Comparison of ENCODE assay signal across 22 mouse cellular contexts in genomic region chr12:111087066-111087465, GRCm38 (mm10). TPM values are rescaled to one million over a fixed set of nuclear protein-coding genes. Genes with fewer than 3 reads are reported as not detected.
DNase-seq lines count a peak whose midpoint lies in the region; ATAC-seq and TF ChIP-seq lines count a peak whose summit lies in the region.
"Had no signal": no experiment of that assay in that cellular context is flagged by ENCODE, and none has a peak within 500 bp of the region (broad histone marks: within the 10 kb centered on the region; RNA-seq: fewer than 3 reads in every experiment).

No protein-coding gene starts in this region.

- intact Hi-C loops in heart, postnatal 25 days (cut with DNase I) = loop anchor here (5.0 kb wide), 1 partner anchor 160 kb away; no protein-coding TSS in a partner anchor

- TF ChIP-seq CTCF in midbrain, postnatal 0 days (IDR thresholded peaks at IDR 0.05) = no peak

- H3K9ac ChIP-seq in embryonic facial prominence, embryonic 14.5 days (ENCODE audit: low read depth, low read length) = no peak overlapping the region
- H3K9ac ChIP-seq in midbrain, embryonic 11.5 days (ENCODE audit: low read length) = no peak overlapping the region
- H3K9ac ChIP-seq in midbrain, postnatal 0 days (replicated peaks; ENCODE audit: low read length, poor library complexity, severe bottlenecking) = no peak overlapping the region
- H3K9ac ChIP-seq: embryonic facial prominence, embryonic 12.5 days; embryonic facial prominence, embryonic 15.5 days; forebrain, embryonic 12.5 days had no signal

- WGBS in embryonic facial prominence, embryonic 14.5 days = 96% methylated on average over 1 of the region's 1 CpGs
- 94% methylated on average over 1 of the region's 1 CpGs for WGBS in embryonic facial prominence, embryonic 10.5 days
- WGBS in heart, embryonic 10.5 days = 89% methylated on average over 1 of the region's 1 CpGs
- 92% methylated on average over 1 of the region's 1 CpGs for WGBS in midbrain, embryonic 11.5 days
- 95% methylated on average over 1 of the region's 1 CpGs for WGBS in midbrain, postnatal 0 days

- H3K36me3 ChIP-seq in embryonic facial prominence, embryonic 14.5 days (ENCODE audit: control insufficient read depth, insufficient read depth, low read length) = peaks cover 25% of the 10 kb centered on the region
- H3K36me3 ChIP-seq in embryonic facial prominence, embryonic 10.5 days (replicated peaks) = peaks cover 39% of the 10 kb centered on the region
- H3K36me3 ChIP-seq in heart, embryonic 10.5 days = peaks cover 30% of the 10 kb centered on the region
- 0 out of 2 replicates have a peak, but pooled peaks cover 3% of the 10 kb centered on the region for H3K36me3 ChIP-seq in midbrain, embryonic 11.5 days (ENCODE audit: control insufficient read depth, insufficient read depth, low read length)
- 0 out of 2 replicates have a peak, but pooled peaks cover 4% of the 10 kb centered on the region for H3K36me3 ChIP-seq in midbrain, postnatal 0 days (ENCODE audit: insufficient read depth, low read length)

- H3K4me3 ChIP-seq in embryonic facial prominence, embryonic 14.5 days (ENCODE audit: low read depth, low read length) = no peak overlapping the region
- no peak overlapping the region for H3K4me3 ChIP-seq in embryonic facial prominence, embryonic 10.5 days
- no peak overlapping the region for H3K4me3 ChIP-seq in heart, embryonic 10.5 days
- no peak overlapping the region for H3K4me3 ChIP-seq in midbrain, embryonic 11.5 days (ENCODE audit: low read depth, low read length)
- no peak overlapping the region for H3K4me3 ChIP-seq in midbrain, postnatal 0 days (ENCODE audit: low read depth, low read length)
- H3K4me3 ChIP-seq: embryonic facial prominence, embryonic 12.5 days; embryonic facial prominence, embryonic 15.5 days; erythroblast, embryonic 14.5 days; forebrain, embryonic 10.5 days; forebrain, embryonic 12.5 days had no signal

- H3K4me1 ChIP-seq in embryonic facial prominence, embryonic 14.5 days (ENCODE audit: control insufficient read depth, insufficient read depth, low read length) = 0 out of 2 replicates have a peak, but pooled peaks cover 4% of the 10 kb centered on the region
- H3K4me1 ChIP-seq in embryonic facial prominence, embryonic 10.5 days = peaks cover 16% of the 10 kb centered on the region
- H3K4me1 ChIP-seq in heart, embryonic 10.5 days = peaks cover 16% of the 10 kb centered on the region
- H3K4me1 ChIP-seq in midbrain, embryonic 11.5 days (ENCODE audit: control insufficient read depth, insufficient read depth, low read length) = peaks cover 4% of the 10 kb centered on the region
- H3K4me1 ChIP-seq in midbrain, postnatal 0 days (ENCODE audit: insufficient read depth, low read length) = no peaks in the 10 kb centered on the region

- H3K27me3 ChIP-seq in embryonic facial prominence, embryonic 14.5 days (replicated peaks; ENCODE audit: control insufficient read depth, insufficient read depth, low read length) = no peaks in the 10 kb centered on the region
- H3K27me3 ChIP-seq in embryonic facial prominence, embryonic 10.5 days (replicated peaks; ENCODE audit: low read depth, poor library complexity, severe bottlenecking) = no peaks in the 10 kb centered on the region
- H3K27me3 ChIP-seq in heart, embryonic 10.5 days (ENCODE audit: insufficient read depth, poor library complexity, severe bottlenecking) = no peaks in the 10 kb centered on the region
- no peaks in the 10 kb centered on the region for H3K27me3 ChIP-seq in midbrain, embryonic 11.5 days (ENCODE audit: control insufficient read depth, insufficient read depth, low read length)
- H3K27me3 ChIP-seq in midbrain, postnatal 0 days (ENCODE audit: insufficient read depth, low read length) = no peaks in the 10 kb centered on the region
- H3K27me3 ChIP-seq: embryonic facial prominence, embryonic 12.5 days; embryonic facial prominence, embryonic 15.5 days; forebrain, embryonic 12.5 days had no signal

- ATAC-seq in embryonic facial prominence, embryonic 14.5 days (ENCODE audit: low read depth) = no peak
- no peak for ATAC-seq in midbrain, embryonic 11.5 days (ENCODE audit: low FRiP score)
- ATAC-seq in midbrain, postnatal 0 days (ENCODE audit: low FRiP score) = no peak
- ATAC-seq: forebrain, embryonic 14.5 days had no signal

- DNase-seq in embryonic facial prominence, embryonic 14.5 days (ENCODE audit: low spot score) = no peak
- DNase-seq in embryonic facial prominence, embryonic 10.5 days (ENCODE audit: low spot score) = no peak
- DNase-seq in heart, embryonic 10.5 days (ENCODE audit: low spot score) = peak; percentile 9
- no peak for DNase-seq in heart, postnatal 25 days (ENCODE audit: low spot score)
- peak; percentile 70 for DNase-seq in midbrain, embryonic 11.5 days (ENCODE audit: low spot score, missing footprints)
- no peak for DNase-seq in midbrain, postnatal 0 days (ENCODE audit: low spot score)
- DNase-seq: adrenal gland, adult 2 months; adrenal gland, postnatal 10 days; adrenal gland, postnatal 25 days; cerebellum, adult 11 months; cerebellum, adult 18-20 months; cerebellum, adult 8-10 months; cerebellum, adult 9-11 months; cerebellum, postnatal 14 days; cerebellum, postnatal 36 days; embryo, embryonic 11 days had no signal

- no peaks in the 10 kb centered on the region for H3K9me3 ChIP-seq in embryonic facial prominence, embryonic 14.5 days (ENCODE audit: control insufficient read depth, low read length)
- H3K9me3 ChIP-seq in embryonic facial prominence, embryonic 10.5 days = no peaks in the 10 kb centered on the region
- no peaks in the 10 kb centered on the region for H3K9me3 ChIP-seq in heart, embryonic 10.5 days
- no peaks in the 10 kb centered on the region for H3K9me3 ChIP-seq in midbrain, embryonic 11.5 days (ENCODE audit: control insufficient read depth, low read length)
- no peaks in the 10 kb centered on the region for H3K9me3 ChIP-seq in midbrain, postnatal 0 days (ENCODE audit: low read length)
- H3K9me3 ChIP-seq: embryonic facial prominence, embryonic 12.5 days; embryonic facial prominence, embryonic 15.5 days; forebrain, embryonic 10.5 days; forebrain, embryonic 12.5 days had no signal

- H3K4me2 ChIP-seq in embryonic facial prominence, embryonic 14.5 days (ENCODE audit: low read depth, low read length) = no peak overlapping the region
- no peak overlapping the region for H3K4me2 ChIP-seq in midbrain, embryonic 11.5 days
- H3K4me2 ChIP-seq in midbrain, postnatal 0 days (ENCODE audit: low read depth, low read length, poor library complexity, severe bottlenecking) = no peak overlapping the region
- H3K4me2 ChIP-seq: embryonic facial prominence, embryonic 12.5 days; embryonic facial prominence, embryonic 15.5 days; forebrain, embryonic 12.5 days had no signal

- 0 out of 2 replicates have a peak overlapping the region, but pooled peaks have one; percentile 2 for H3K27ac ChIP-seq in embryonic facial prominence, embryonic 14.5 days (replicated peaks; ENCODE audit: low read depth, low read length)
- H3K27ac ChIP-seq in embryonic facial prominence, embryonic 10.5 days (replicated peaks) = no peak overlapping the region
- no peak overlapping the region for H3K27ac ChIP-seq in heart, embryonic 10.5 days
- H3K27ac ChIP-seq in midbrain, embryonic 11.5 days (ENCODE audit: low read depth, low read length) = no peak overlapping the region
- no peak overlapping the region for H3K27ac ChIP-seq in midbrain, postnatal 0 days (ENCODE audit: low read depth, low read length)
- H3K27ac ChIP-seq: embryonic facial prominence, embryonic 12.5 days; embryonic facial prominence, embryonic 15.5 days; forebrain, embryonic 10.5 days; forebrain, embryonic 12.5 days had no signal

RNA-seq across cellular contexts. Expression of gene Rcor1, which starts 47.9 kb away (rescaled TPM):
- polyA plus RNA-seq in embryonic facial prominence, embryonic 14.5 days (2014; fragmentation: Nextera tagmentation; extraction: Ambion mirVana) = 16.8 and 18.0 TPM in 2 replicates
- polyA plus RNA-seq in embryonic facial prominence, embryonic 10.5 days (2016; fragmentation: Nextera tagmentation; extraction: Ambion mirVana) = 7.4 and 8.0 TPM in 2 replicates
- 6.5 and 9.2 TPM in 2 replicates for polyA plus RNA-seq in heart, embryonic 10.5 days (2016; fragmentation: Nextera tagmentation; extraction: Ambion mirVana)
- 10 to 100 TPM; 14.8 to 17.4 TPM for total RNA-seq in heart, postnatal 25 days (2021)
- polyA plus RNA-seq in midbrain, embryonic 11.5 days (2014; fragmentation: Nextera tagmentation; extraction: Ambion mirVana) = 10.4 and 12.1 TPM in 2 replicates
- 11.3 and 14.9 TPM in 2 replicates for total RNA-seq in midbrain, postnatal 0 days (2014; rRNA removed)
- 2.5 and 2.7 TPM in 2 replicates for polyA plus RNA-seq in midbrain, postnatal 0 days (2015; fragmentation: Nextera tagmentation; extraction: Ambion mirVana)

Comparison
In these comparisons a context has a peak if more than half of its experiments do, and no peak if none do; other contexts are left out.
1. DNase-seq: peak in heart, embryonic 10.5 days (single experiment) and midbrain, embryonic 11.5 days (single experiment); none in embryonic facial prominence, embryonic 14.5 days (single experiment), embryonic facial prominence, embryonic 10.5 days (single experiment), heart, postnatal 25 days (single experiment) and midbrain, postnatal 0 days (single experiment).